Mouse (Mus musculus) forebrain, postnatal 0 days (tissue): ENCODE measurements around the gene Ptprn2. TPM values are rescaled to one million over a fixed set of nuclear protein-coding genes. Genes with fewer than 3 reads are reported as not detected.
A peak's percentile ranks its signal among the peaks of the same experiment; 100 is the strongest.

Experiments
- ATAC-seq: fragments of 200-750 bp; cut with Nextera tagmentation; 2 replicates; pipeline ENCODE4 v1.8.0; 2017; ENCODE audit warnings: mild to moderate bottlenecking, moderate library complexity
- DNase-seq: peaks from one replicate; pipeline ENCODE4 v3.0.0-alpha.2; 2015
- H3K27ac ChIP-seq: fragments of 300-500 bp; sonication (generic); 2 replicates; pipeline ENCODE4 v1.5.1; 2014; ENCODE audit warnings: low read depth, mild to moderate bottlenecking, antibody characterized with exemption, low read length, moderate library complexity, mixed read lengths
- H3K27me3 ChIP-seq: fragments of 300-500 bp; sonication (generic); 2 replicates; pipeline ENCODE4 v1.6.1; 2014; ENCODE audit warnings: mild to moderate bottlenecking, low read length, mixed read lengths; ENCODE audit not compliant: insufficient read depth
- H3K36me3 ChIP-seq: fragments of 300-500 bp; sonication (generic); 2 replicates; pipeline ENCODE4 v1.6.1; 2014; ENCODE audit warnings: mild to moderate bottlenecking, moderate library complexity; ENCODE audit not compliant: insufficient read depth
- H3K4me1 ChIP-seq: fragments of 300-500 bp; sonication (generic); 2 replicates; pipeline ENCODE4 v1.6.1; 2014; ENCODE audit warnings: antibody characterized with exemption; ENCODE audit not compliant: insufficient read depth
- H3K4me2 ChIP-seq: fragments of 300-500 bp; sonication (generic); 2 replicates; pipeline ENCODE4 v1.6.1; 2014; ENCODE audit warnings: low read depth, mild to moderate bottlenecking, moderate library complexity
- H3K4me3 ChIP-seq: fragments of 300-500 bp; sonication (generic); 2 replicates; pipeline ENCODE4 v1.5.1; 2014; ENCODE audit warnings: low read depth, low read length, mixed read lengths
- H3K9ac ChIP-seq: fragments of 300-500 bp; sonication (generic); 2 replicates; pipeline ENCODE4 v1.6.1; 2014; ENCODE audit warnings: mild to moderate bottlenecking
- H3K9me3 ChIP-seq: fragments of 300-500 bp; sonication (generic); 2 replicates; pipeline ENCODE4 v1.6.1; 2016; ENCODE audit warnings: low read length
- CTCF ChIP-seq: sonication (generic); IDR thresholded peaks from 2 replicates; pipeline ENCODE4 v1.5.1; 2016; ENCODE audit warnings: antibody characterized with exemption, control low read depth, low read depth
- WGBS: fragments of 180-500 bp; shearing (Covaris S2); extraction: QIAGEN DNeasy Blood & Tissue Kit; methylation state at CpG from one replicate; pipeline ENCODE4 v1.1.7; 2014; 5-methylcytosine and 5-hydroxymethylcytosine counted together
- polyA plus RNA-seq: library from polyadenylated mRNA; unstranded; fragments of >200 nt; fragmentation: Nextera tagmentation; extraction: Ambion mirVana; gene quantifications from 2 replicates; pipeline ENCODE4 v1.2.1, GENCODE M21; 2015
- total RNA-seq: library from RNA; depleted of rRNA; stranded (reverse); fragments of >200 nt; gene quantifications from 2 replicates; pipeline ENCODE4 v1.2.3, GENCODE M21; 2014

The Ptprn2 gene
- total and polyA plus RNA-seq, 2 experiments from 2014 or later: 15.9 to 91.1 TPM

DNA sequence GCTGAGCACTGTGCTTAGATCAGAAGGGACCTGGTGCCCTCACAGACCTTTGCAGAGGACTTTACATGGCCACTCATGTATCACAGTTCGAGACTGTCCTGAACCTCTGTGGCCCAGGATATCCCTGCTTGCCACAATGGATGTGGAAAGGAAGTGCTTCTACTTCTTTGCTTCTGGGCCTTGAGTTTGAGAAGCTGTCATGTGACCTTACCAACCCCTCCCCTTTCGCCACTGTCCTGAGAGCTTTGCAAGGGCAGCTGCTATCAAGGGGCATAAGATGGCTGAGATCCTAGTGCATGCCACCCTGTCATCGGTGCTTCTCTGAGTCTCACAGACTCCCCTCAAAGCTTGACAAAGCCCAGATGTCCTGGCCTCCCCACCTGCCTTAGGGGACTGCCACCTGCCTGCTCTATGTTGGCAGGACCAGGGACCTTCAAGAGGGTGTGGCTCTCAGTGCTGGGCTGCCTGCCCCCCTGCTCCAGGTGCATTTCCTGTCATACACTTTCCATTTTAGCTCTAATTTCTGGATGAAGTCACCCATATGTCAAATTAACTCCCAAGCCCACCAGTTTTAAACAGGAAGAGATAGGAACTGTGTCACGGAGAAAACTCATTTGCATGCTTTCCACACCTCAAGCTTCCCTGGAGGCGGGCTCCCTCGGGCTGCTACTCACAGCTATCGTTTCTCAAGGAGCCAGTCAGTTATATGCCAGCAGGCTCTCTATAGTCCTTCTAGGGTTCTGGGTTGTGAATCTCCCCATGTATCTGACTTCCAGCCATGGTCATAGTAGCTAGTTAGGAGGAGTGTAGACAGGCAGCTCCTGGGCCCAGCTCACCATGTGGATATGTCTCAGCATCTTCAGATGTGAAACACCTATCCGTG is 112.8 kb downstream of the Ptprn2 start:
- Histone ChIP-seq H3K36me3 (no peaks in the 10 kb centered on the region), H3K4me3 (no peak overlapping the region), H3K9ac (no peak overlapping the region), H3K4me1 (peaks cover 30% of the 10 kb centered on the region), H3K27me3 (no peaks in the 10 kb centered on the region), H3K27ac (peak overlapping the region; percentile 77), H3K9me3 (no peaks in the 10 kb centered on the region), H3K4me2 (no peak overlapping the region)
- WGBS: 62% methylated on average over 8 of the region's 8 CpGs
- ATAC-seq (peak; percentile 16; the same call in 1 of the 2 replicates), DNase-seq (peak; percentile 60)
- TF ChIP-seq CTCF: no peak

DNA sequence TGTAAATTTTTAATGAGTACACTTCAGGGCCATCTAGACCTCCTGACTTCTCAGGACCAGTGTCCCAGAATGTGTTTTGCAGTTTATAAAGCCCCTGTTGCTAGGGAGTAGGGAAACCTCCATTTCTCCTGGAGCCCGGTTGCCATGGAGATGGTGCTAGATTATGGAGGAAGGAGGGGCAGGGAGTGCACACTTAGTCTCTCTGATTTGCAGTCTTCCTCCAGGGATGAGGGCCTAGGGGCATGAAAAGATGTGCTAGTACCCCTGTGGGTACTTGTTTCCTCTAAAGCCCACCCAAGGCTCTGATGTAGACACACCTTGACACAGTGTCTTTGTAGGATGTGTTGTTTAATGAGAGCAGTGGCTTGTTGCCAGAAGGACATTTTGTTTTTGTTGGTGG is 114.0 kb downstream of the Ptprn2 start:
- no peaks in the 10 kb centered on the region for H3K27me3 ChIP-seq
- H3K27ac ChIP-seq: peak overlapping the region; percentile 77
- TF ChIP-seq CTCF: no peak
- no peak overlapping the region for H3K4me2 ChIP-seq
- H3K9me3 ChIP-seq: no peaks in the 10 kb centered on the region
- 46% methylated on average over 1 of the region's 1 CpGs for WGBS
- H3K36me3 ChIP-seq: no peaks in the 10 kb centered on the region
- H3K4me3 ChIP-seq: no peak overlapping the region
- DNase-seq (peak; percentile 88), ATAC-seq (peak; percentile 91)
- H3K9ac ChIP-seq: no peak overlapping the region
- H3K4me1 ChIP-seq: peaks cover 30% of the 10 kb centered on the region

DNA sequence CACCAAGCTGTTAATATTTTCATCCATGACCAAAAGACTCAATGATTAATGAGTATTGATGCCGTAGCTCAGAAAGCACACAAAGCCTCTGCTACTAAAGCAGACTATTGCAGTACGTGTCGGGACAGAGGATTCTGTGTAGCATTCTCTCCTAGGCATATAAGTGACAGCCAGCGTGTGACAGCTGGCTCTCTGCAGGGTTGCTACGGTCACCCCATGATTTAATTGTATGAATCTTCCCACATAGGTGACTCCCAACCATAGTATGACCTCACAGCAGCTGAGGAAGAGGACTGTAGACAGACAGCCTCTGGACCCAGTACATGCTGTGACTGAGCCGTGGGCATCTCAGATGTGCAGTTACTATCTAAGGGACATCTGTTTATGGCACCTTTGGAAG is 114.5 kb downstream of the Ptprn2 start:
- H3K27me3 ChIP-seq: no peaks in the 10 kb centered on the region

DNA sequence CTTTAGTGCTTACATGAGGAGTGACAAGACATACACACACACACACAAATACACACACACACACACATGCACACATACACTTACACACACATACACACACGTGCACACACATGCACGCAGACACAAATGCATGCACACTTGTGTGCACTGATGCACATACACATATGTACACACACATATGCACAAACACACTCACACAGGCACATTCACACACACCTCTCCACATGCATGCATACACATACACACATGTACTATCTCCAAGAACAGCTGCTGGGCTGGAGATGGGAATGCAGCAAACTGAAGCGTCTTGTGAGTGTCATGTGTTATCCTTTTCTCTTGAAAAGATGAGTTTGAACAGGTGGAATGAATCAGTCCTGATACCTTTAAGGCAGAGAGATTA is 115.9 kb downstream of the Ptprn2 start:
- Histone ChIP-seq H3K4me2 (no peak overlapping the region), H3K9ac (no peak overlapping the region), H3K36me3 (no peaks in the 10 kb centered on the region), H3K9me3 (no peaks in the 10 kb centered on the region), H3K4me1 (peaks cover 30% of the 10 kb centered on the region), H3K27ac (peak overlapping the region; percentile 4; the same call in 1 of the 2 replicates), H3K4me3 (no peak overlapping the region), H3K27me3 (no peaks in the 10 kb centered on the region)
- TF ChIP-seq CTCF: no peak
- DNase-seq (no peak), ATAC-seq (no peak)
- 84% methylated on average over 3 of the region's 3 CpGs for WGBS

More for the DNA sequence above, 114.5 kb downstream of the Ptprn2 start:
- WGBS: 44% methylated on average over 6 of the region's 6 CpGs
- ATAC-seq: peak; percentile 48
- TF ChIP-seq CTCF: no peak
- Histone ChIP-seq H3K9me3 (no peaks in the 10 kb centered on the region), H3K4me2 (no peak overlapping the region), H3K9ac (no peak overlapping the region), H3K4me3 (no peak overlapping the region), H3K36me3 (no peaks in the 10 kb centered on the region), H3K27ac (peak overlapping the region; percentile 77), H3K4me1 (peaks cover 30% of the 10 kb centered on the region)
- DNase-seq: no peak

DNA sequence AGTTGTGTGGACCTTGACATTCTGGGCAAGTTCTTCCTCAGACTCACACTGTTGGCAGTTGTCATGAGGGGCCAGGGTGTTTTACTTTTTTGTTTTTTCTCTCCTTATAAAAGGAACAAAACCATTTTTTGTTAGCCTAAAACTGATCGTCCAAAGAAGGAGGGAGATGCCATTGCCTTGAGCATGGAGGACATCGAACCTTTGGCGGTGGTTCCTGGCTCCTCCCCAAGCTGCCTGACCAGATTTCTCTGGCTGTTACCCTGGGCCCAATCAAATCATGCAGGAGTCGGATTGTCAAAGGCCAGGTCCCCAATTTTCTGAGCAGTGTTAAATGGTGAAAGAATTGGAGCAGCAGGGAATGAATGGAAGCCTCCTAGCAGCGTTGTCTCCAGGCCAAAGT is 116.4 kb downstream of the Ptprn2 start:
- peaks cover 30% of the 10 kb centered on the region for H3K4me1 ChIP-seq
- H3K27me3 ChIP-seq: no peaks in the 10 kb centered on the region
- DNase-seq (no peak), ATAC-seq (no peak)
- 71% methylated on average over 5 of the region's 5 CpGs for WGBS
- H3K27ac ChIP-seq: no peak overlapping the region
- H3K4me2 ChIP-seq: no peak overlapping the region
- H3K36me3 ChIP-seq: no peaks in the 10 kb centered on the region
- TF ChIP-seq CTCF: no peak
- no peaks in the 10 kb centered on the region for H3K9me3 ChIP-seq
- no peak overlapping the region for H3K4me3 ChIP-seq
- no peak overlapping the region for H3K9ac ChIP-seq

DNA sequence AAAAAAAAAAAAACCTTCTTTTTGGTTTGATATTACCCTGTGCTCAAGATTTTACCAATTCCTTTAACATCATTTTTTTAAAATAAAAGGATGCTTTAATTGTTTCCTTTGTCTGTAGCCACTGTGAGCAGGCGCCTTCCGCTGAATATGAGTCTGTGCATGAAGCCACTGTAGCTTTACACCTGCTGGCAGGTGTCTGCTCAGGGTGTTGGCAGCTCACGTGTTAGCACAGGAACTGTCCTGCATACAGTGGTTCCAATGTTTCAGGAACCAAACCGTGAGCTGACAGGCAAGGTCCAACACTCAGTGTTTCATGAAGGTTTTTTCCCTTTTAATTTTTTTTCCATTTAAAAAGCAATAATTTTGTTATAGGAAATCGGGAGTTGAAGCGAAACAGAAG is 123.1 kb downstream of the Ptprn2 start:
- H3K36me3 ChIP-seq: no peaks in the 10 kb centered on the region
- no peak overlapping the region for H3K4me3 ChIP-seq
- TF ChIP-seq CTCF: no peak
- no peak for DNase-seq
- no peak overlapping the region for H3K27ac ChIP-seq
- no peaks in the 10 kb centered on the region for H3K9me3 ChIP-seq
- no peaks in the 10 kb centered on the region for H3K4me1 ChIP-seq
- 74% methylated on average over 6 of the region's 6 CpGs for WGBS
- H3K4me2 ChIP-seq: no peak overlapping the region
- H3K9ac ChIP-seq: no peak overlapping the region
- ATAC-seq: 0 out of 2 replicates have a peak, but pooled peaks have one; percentile 27
- H3K27me3 ChIP-seq: no peaks in the 10 kb centered on the region

DNA sequence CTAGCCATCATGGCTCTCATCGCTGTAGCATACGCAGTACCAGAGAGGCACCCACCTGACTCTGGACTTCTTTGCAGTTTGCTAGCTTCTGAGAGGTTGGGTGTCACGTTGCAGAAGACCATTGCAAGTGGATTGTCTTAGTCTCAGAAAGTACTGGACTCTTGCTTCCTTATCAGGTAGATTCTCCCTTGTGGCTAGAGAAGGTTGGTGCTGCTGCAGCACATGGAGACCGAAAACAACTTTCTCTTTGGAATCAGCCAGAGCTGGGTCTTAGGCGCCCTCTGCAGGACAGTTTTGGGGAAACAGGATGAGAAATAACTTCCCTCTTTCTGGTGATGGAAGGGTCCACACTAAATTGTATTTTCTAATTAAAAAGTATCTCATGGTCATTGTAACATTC is 134.3 kb downstream of the Ptprn2 start:
- no peak overlapping the region for H3K4me2 ChIP-seq
- peak; percentile 88 for DNase-seq
- no peaks in the 10 kb centered on the region for H3K27me3 ChIP-seq
- H3K27ac ChIP-seq: no peak overlapping the region
- H3K9ac ChIP-seq: no peak overlapping the region
- H3K36me3 ChIP-seq: no peaks in the 10 kb centered on the region
- no peaks in the 10 kb centered on the region; the same call in 1 of the 2 replicates for H3K4me1 ChIP-seq
- no peak overlapping the region for H3K4me3 ChIP-seq
- 43% methylated on average over 5 of the region's 5 CpGs for WGBS
- peak; percentile 92 for TF ChIP-seq CTCF
- no peaks in the 10 kb centered on the region for H3K9me3 ChIP-seq
- ATAC-seq: peak; percentile 75
